Comparison of ENCODE assay signal across 14 mouse cellular contexts in genomic region chr10:11323202-11323898, GRCm38 (mm10). TPM values are rescaled to one million over a fixed set of nuclear protein-coding genes. Genes with fewer than 3 reads are reported as not detected.
DNase-seq lines count a peak whose midpoint lies in the region; ATAC-seq and TF ChIP-seq lines count a peak whose summit lies in the region.
"Had no signal": no experiment of that assay in that cellular context is flagged by ENCODE, and none has a peak within 500 bp of the region (broad histone marks: within the 10 kb centered on the region; RNA-seq: fewer than 3 reads in every experiment).

No protein-coding gene starts in this region.

- peak; percentile 98 for ATAC-seq in liver, embryonic 12.5 days

- H3K4me1 ChIP-seq in liver, embryonic 12.5 days = peaks cover 45% of the 10 kb centered on the region
- no peaks in the 10 kb centered on the region for H3K4me1 ChIP-seq in cerebellum, adult 2 months (ENCODE audit: control insufficient read depth, insufficient read depth, low read length)
- H3K4me1 ChIP-seq: embryonic facial prominence, embryonic 13.5 days; hindbrain, embryonic 15.5 days had no signal

- H3K27me3 ChIP-seq in liver, embryonic 12.5 days (replicated peaks) = no peaks in the 10 kb centered on the region
- H3K27me3 ChIP-seq in splenic B cell, adult 2 months (ENCODE audit: control insufficient read depth, insufficient read depth, low read length, poor library complexity, severe bottlenecking) = no peaks in the 10 kb centered on the region
- no peaks in the 10 kb centered on the region for H3K27me3 ChIP-seq in cerebellum, adult 2 months (ENCODE audit: control insufficient read depth, insufficient read depth, low read length)
- H3K27me3 ChIP-seq: embryonic facial prominence, embryonic 13.5 days; hindbrain, embryonic 15.5 days had no signal

- no peak overlapping the region for H3K4me3 ChIP-seq in liver, embryonic 12.5 days
- H3K4me3 ChIP-seq in cerebellum, adult 2 months (replicated peaks; ENCODE audit: insufficient read depth, low read depth, low read length) = no peak overlapping the region
- H3K4me3 ChIP-seq: embryonic facial prominence, embryonic 13.5 days; hindbrain, embryonic 15.5 days had no signal

- peak overlapping the region; percentile 92 for H3K27ac ChIP-seq in liver, embryonic 12.5 days
- H3K27ac ChIP-seq in cerebellum, adult 2 months (ENCODE audit: insufficient read depth, low read length) = no peak overlapping the region
- H3K27ac ChIP-seq: embryonic facial prominence, embryonic 13.5 days; hindbrain, embryonic 15.5 days; kidney, postnatal 0 days had no signal

- H3K9ac ChIP-seq in liver, embryonic 12.5 days = peak overlapping the region; percentile 43; the same call in 1 of the 2 replicates
- H3K9ac ChIP-seq: embryonic facial prominence, embryonic 13.5 days; hindbrain, embryonic 15.5 days had no signal

- no peaks in the 10 kb centered on the region for H3K9me3 ChIP-seq in liver, embryonic 12.5 days (replicated peaks)
- H3K9me3 ChIP-seq: embryonic facial prominence, embryonic 13.5 days; hindbrain, embryonic 15.5 days had no signal

- H3K36me3 ChIP-seq in liver, embryonic 12.5 days = no peaks in the 10 kb centered on the region
- H3K36me3 ChIP-seq in splenic B cell, adult 2 months (ENCODE audit: control insufficient read depth, insufficient read depth, low read length, poor library complexity, severe bottlenecking) = no peaks in the 10 kb centered on the region
- H3K36me3 ChIP-seq: embryonic facial prominence, embryonic 13.5 days; hindbrain, embryonic 15.5 days had no signal

- WGBS in liver, embryonic 12.5 days (ENCODE audit: insufficient replicate concordance) = 48% methylated on average over 4 of the region's 4 CpGs
- WGBS in cerebellum, adult 2 months = 74% methylated on average over 4 of the region's 4 CpGs

- peak overlapping the region; percentile 49 for H3K4me2 ChIP-seq in liver, embryonic 12.5 days
- H3K4me2 ChIP-seq: embryonic facial prominence, embryonic 13.5 days; heart, embryonic 11.5 days; hindbrain, embryonic 15.5 days had no signal

- peak; percentile 35 to 43 for DNase-seq in right cerebral cortex, adult 2 months (ENCODE audit: low spot score in 2 of 2)
- no peak for DNase-seq in right cerebral cortex, postnatal 4 days
- DNase-seq in c-Kit-positive CD71-positive TER-119-positive erythroid progenitor cells, embryonic 14.5 days (ENCODE audit: low spot score) = peak; percentile 76
- DNase-seq in splenic B cell, adult 2 months (ENCODE audit: low read depth, low spot score) = peak; percentile 3
- DNase-seq in adrenal gland, adult 2 months = no peak
- no peak for DNase-seq in cerebellum, adult 2 months
- DNase-seq in layer of hippocampus, postnatal 14 days (ENCODE audit: low spot score in 2 of 2) = no peak
- DNase-seq: cerebellum, adult 18-20 months; lung, postnatal 14 days had no signal

- no peak for TF ChIP-seq POLR2A in cerebellum, adult 2 months (IDR thresholded peaks at IDR 0.05; ENCODE audit: borderline replicate concordance, insufficient read depth, low read length)

- TF ChIP-seq CTCF in cerebellum, adult 2 months (IDR thresholded peaks at IDR 0.05; ENCODE audit: borderline replicate concordance, insufficient read depth, low read depth, low read length) = no peak

RNA-seq across cellular contexts. Expression of gene Epm2a, which starts 19.9 kb away (rescaled TPM):
- polyA plus RNA-seq in liver, embryonic 12.5 days (2016; fragmentation: Nextera tagmentation; extraction: Ambion mirVana) = 0.13 and 0.43 TPM in 2 replicates
- total RNA-seq in adrenal gland, adult 2 months (2021) = 10 to 100 TPM; 12.7 to 13.6 TPM
- 12.1 and 41.5 TPM in 2 replicates for polyA plus RNA-seq in adrenal gland, adult 2 months (2012; rRNA removed)
- 23.0 and 24.3 TPM in 2 replicates for polyA plus RNA-seq in cerebellum, adult 2 months (2012; rRNA removed)
- 10 to 100 TPM; 25.0 to 30.6 TPM for total RNA-seq in layer of hippocampus, postnatal 14 days (2021)

RNA-seq across cellular contexts. Expression of gene Fbxo30, which starts 42.2 kb away (rescaled TPM):
- 48.3 and 49.4 TPM in 2 replicates for polyA plus RNA-seq in liver, embryonic 12.5 days (2016; fragmentation: Nextera tagmentation; extraction: Ambion mirVana)
- 10 to 100 TPM; 21.9 to 25.2 TPM for total RNA-seq in adrenal gland, adult 2 months (2021)
- polyA plus RNA-seq in adrenal gland, adult 2 months (2012; rRNA removed) = 1.2 and 1.4 TPM in 2 replicates
- polyA plus RNA-seq in cerebellum, adult 2 months (2012; rRNA removed) = 4.8 and 5.5 TPM in 2 replicates
- total RNA-seq in layer of hippocampus, postnatal 14 days (2021) = 1 to 10 TPM; 9.1 to 9.2 TPM

Comparison
In these comparisons a context has a peak if more than half of its experiments do, and no peak if none do; other contexts are left out.
1. DNase-seq: peak in right cerebral cortex, adult 2 months (2 of 2), c-Kit-positive CD71-positive TER-119-positive erythroid progenitor cells, embryonic 14.5 days (single experiment) and splenic B cell, adult 2 months (single experiment); none in right cerebral cortex, postnatal 4 days (single experiment), adrenal gland, adult 2 months (single experiment), cerebellum, adult 2 months (0 of 2) and layer of hippocampus, postnatal 14 days (0 of 2).